Mouse (Mus musculus) heart, adult 2 months (tissue): ENCODE data around the gene Iqce. TPM values are rescaled to one million over a fixed set of nuclear protein-coding genes. Genes with fewer than 3 reads are reported as not detected.
"Not testable (repeated sequence)": the region's sequence is repeated elsewhere in the genome, so short reads cannot be mapped to it uniquely, and the experiment has no call there.

Experiments
- DNase-seq, 2 experiments: peaks; one replicate each; pipeline ENCODE4 v3.0.0; 2021
- H3K27ac ChIP-seq: fragments of 200-600 bp; 2 replicates; pipeline ENCODE4 v1.8.1; 2022
- H3K27me3 ChIP-seq: fragments of 200-500 bp; 2 replicates; pipeline ENCODE4 v1.6.1; 2012; ENCODE audit warnings: mild to moderate bottlenecking, low read length, inconsistent platforms, mixed read lengths; ENCODE audit not compliant: control insufficient read depth, insufficient read depth
- H3K36me3 ChIP-seq: fragments of 200-500 bp; 2 replicates; pipeline ENCODE4 v1.6.1; 2012; ENCODE audit warnings: low read length, inconsistent platforms; ENCODE audit not compliant: control insufficient read depth, insufficient read depth
- H3K4me1 ChIP-seq: fragments of 200-500 bp; 2 replicates; pipeline ENCODE4 v1.6.1; 2011; ENCODE audit warnings: low read length; ENCODE audit not compliant: control insufficient read depth, insufficient read depth
- H3K4me3 ChIP-seq: fragments of 200-600 bp; 2 replicates; pipeline ENCODE4 v1.8.1; 2022
- H3K79me2 ChIP-seq: fragments of 200-500 bp; replicated peaks from 2 replicates; pipeline ENCODE4 v1.6.1; 2012; ENCODE audit warnings: mild to moderate bottlenecking, inconsistent platforms, low read length, moderate library complexity, mixed read lengths; ENCODE audit not compliant: control insufficient read depth, insufficient read depth
- H3K9ac ChIP-seq: fragments of 200-500 bp; 2 replicates; pipeline ENCODE4 v1.6.1; 2012; ENCODE audit warnings: low read depth, mild to moderate bottlenecking, control low read depth, inconsistent platforms, low read length, mixed read lengths
- CTCF ChIP-seq: fragments of 200-600 bp; IDR thresholded peaks from 2 replicates; pipeline ENCODE4 v1.8.1; 2022; ENCODE audit warnings: antibody characterized with exemption, mild to moderate bottlenecking, moderate library complexity
- EP300 ChIP-seq: fragments of 200-500 bp; IDR thresholded peaks from 2 replicates; pipeline ENCODE4 v1.6.1; 2011; ENCODE audit warnings: low read depth, low read length, control low read depth; ENCODE audit not compliant: insufficient read depth
- POLR2A ChIP-seq: fragments of 200-500 bp; IDR thresholded peaks from 2 replicates; pipeline ENCODE4 v1.6.1; 2011; ENCODE audit warnings: mild to moderate bottlenecking, low read depth, low read length, control low read depth; ENCODE audit not compliant: insufficient read depth
- WGBS: fragments of 180-500 bp; shearing (Covaris S2); methylation state at CpG from one replicate; pipeline ENCODE4 v1.1.7; 2018; 5-methylcytosine and 5-hydroxymethylcytosine counted together
- intact Hi-C: fragments of 180-260 bp; cut with DNase I; formaldehyde crosslinking; loops from one replicate; pipeline ENCODE4 v1.15.1; 2025
- polyA plus RNA-seq: library from polyadenylated mRNA; depleted of rRNA; stranded (reverse); fragments of >200 nt; gene quantifications from 2 replicates; pipeline ENCODE4 v1.2.3, GENCODE M21; 2012
- total RNA-seq, 2 experiments: library from RNA; stranded (reverse); gene quantifications; 2 replicates each; pipeline ENCODE4 v1.2.3; 2021

Gene Iqce
- total and polyA plus RNA-seq, 3 experiments = 3.7 to 7.1 (median 5.8) TPM

DNA sequence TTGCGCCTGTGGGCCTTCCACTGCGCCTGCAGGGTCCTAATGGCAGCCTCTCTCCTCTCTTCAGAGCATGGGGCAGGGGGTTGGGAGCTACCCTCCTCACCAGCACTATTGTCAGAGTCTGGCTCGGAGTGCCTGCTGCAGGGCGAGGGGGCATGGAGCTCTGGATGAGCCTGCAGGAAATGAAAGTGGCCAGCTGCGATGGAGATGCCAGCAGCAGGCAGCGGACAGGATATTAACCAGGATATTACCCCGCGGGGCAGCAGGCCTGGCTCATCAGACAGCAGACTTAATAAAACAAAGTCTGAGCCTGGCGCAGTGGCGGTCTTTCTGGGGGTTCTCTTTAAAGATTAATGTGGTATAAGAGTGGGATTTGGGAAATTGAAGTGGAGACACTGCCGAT, 27.1 kb downstream of the Iqce start:
- intact Hi-C loops = no loop called here
- H3K9ac ChIP-seq = no peak overlapping the region
- no peaks in the 10 kb centered on the region for H3K4me1 ChIP-seq
- DNase-seq = no peak
- H3K27me3 ChIP-seq = no peaks in the 10 kb centered on the region
- no peak overlapping the region for H3K27ac ChIP-seq
- no peaks in the 10 kb centered on the region for H3K79me2 ChIP-seq
- TF ChIP-seq EP300 (no peak), POLR2A (no peak), CTCF (no peak)
- H3K4me3 ChIP-seq = no peak overlapping the region
- 78% methylated on average over 11 of the region's 11 CpGs for WGBS
- H3K36me3 ChIP-seq = no peaks in the 10 kb centered on the region

DNA sequence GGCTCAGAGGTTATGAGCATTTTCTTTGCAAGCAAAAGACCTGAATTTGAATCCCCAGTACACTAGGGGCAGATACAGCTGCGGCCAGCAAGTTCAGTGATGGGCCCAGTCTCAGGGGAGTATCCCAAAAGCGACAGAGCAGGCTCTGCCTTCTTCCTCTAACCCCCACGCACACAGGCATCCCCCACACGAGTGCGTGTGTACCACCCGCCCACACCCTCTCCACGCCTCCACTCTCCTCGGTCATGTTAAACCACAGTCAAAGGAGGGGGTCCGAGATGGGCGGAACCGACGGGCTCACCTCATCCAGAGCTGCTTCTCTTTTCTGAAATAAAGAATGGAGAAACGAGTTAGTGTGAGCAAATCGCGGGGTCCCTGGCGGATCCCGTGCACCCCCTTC, 28.1 kb downstream of the Iqce start:
- Histone ChIP-seq H3K4me1 (no peaks in the 10 kb centered on the region), H3K4me3 (no peak overlapping the region), H3K27ac (no peak overlapping the region), H3K27me3 (no peaks in the 10 kb centered on the region), H3K9ac (no peak overlapping the region), H3K79me2 (no peaks in the 10 kb centered on the region), H3K36me3 (no peaks in the 10 kb centered on the region)
- 80% methylated on average over 17 of the region's 17 CpGs for WGBS
- DNase-seq = no peak
- intact Hi-C loops = no loop called here
- TF ChIP-seq EP300 (no peak), POLR2A (no peak), CTCF (no peak)

DNA sequence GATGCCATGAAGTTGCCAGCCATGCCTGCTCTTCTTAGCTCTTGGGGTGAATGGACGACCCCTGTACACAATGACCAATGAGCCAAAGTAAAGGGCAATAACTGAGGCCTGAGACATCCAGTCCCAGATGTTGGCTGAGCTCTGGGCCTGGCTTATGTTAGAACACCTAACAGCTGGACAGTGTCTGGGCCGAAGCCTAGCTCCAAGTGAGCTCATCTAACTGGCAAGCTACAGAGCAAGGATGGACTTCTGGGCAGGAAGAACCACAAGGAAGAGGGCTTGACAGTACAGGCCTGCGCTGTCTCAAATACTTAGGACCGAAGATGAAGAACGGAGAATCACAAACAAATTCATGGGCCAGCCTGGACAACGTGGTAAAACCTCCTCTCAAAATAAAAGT, 29.6 kb downstream of the Iqce start:
- H3K36me3 ChIP-seq, H3K4me1 ChIP-seq, H3K27me3 ChIP-seq, H3K9ac ChIP-seq, H3K27ac ChIP-seq, H3K4me3 ChIP-seq, intact Hi-C loops, H3K79me2 ChIP-seq: not testable (repeated sequence)
- 83% methylated on average over 6 of the region's 6 CpGs for WGBS
- peak in 1 of 2 experiments; percentile 43 for DNase-seq

DNA sequence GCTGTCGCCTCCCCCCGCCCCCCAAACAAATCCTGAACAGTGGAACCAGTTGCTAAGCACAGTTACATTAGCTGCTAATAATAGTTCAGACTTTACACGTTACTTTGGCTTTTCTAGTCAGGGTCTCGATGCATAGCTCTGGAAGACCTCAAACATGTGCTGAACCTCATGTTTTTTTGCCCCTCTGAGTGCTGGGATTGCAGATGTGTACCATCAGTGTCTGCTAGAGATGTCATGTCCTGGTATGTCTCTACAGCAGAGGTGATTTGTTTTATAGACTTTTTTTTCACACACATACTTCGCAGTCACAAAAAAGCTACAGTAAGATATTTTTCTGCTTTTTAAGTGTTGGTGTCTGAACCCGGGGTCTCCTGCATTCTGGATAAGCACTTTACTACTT, 30.1 kb downstream of the Iqce start:
- Histone ChIP-seq H3K27me3 (no peaks in the 10 kb centered on the region), H3K36me3 (no peaks in the 10 kb centered on the region), H3K9ac (no peak overlapping the region), H3K4me3 (no peak overlapping the region), H3K4me1 (no peaks in the 10 kb centered on the region), H3K79me2 (no peaks in the 10 kb centered on the region), H3K27ac (no peak overlapping the region)
- WGBS = 90% methylated on average over 6 of the region's 6 CpGs
- intact Hi-C loops = no loop called here
- DNase-seq = no peak
- TF ChIP-seq EP300 (no peak), CTCF (no peak), POLR2A (no peak)

DNA sequence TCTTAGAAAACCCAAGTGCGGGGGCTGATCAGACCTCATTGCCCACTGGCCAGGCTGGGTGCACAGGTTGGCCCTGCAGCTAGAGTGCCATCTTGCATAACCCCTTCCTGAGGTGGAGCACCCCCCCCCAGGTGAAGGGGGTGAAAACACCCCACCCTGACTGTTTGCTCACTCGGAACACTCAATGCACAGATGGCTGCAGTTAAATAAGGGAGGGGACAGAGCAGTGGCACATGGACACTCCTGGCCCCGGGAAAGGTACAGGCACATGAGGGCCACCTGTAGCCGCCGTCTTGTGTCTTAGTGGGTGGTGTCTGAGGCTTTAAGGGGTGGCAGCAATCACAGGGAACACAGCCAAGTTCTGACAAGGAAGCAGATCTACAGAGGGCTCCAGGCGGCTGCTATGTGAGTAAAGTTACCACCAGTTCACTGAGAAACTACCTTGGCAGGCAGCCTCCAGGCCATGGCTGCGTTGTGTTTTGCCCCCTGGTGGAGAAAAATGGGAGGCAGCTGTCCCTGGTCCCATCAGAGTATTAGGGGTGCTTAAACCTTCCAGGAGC, 38.5 kb downstream of the Iqce start:
- Histone ChIP-seq H3K27me3 (no peaks in the 10 kb centered on the region), H3K4me1 (peaks cover 3% of the 10 kb centered on the region; the same call in 1 of the 2 replicates), H3K36me3 (no peaks in the 10 kb centered on the region), H3K79me2 (no peaks in the 10 kb centered on the region), H3K9ac (no peak overlapping the region), H3K27ac (no peak overlapping the region), H3K4me3 (no peak overlapping the region)
- DNase-seq = peak; percentile 69 to 70
- intact Hi-C loops = loop anchor here (2.0 kb wide), 1 partner anchor 123 kb away; no protein-coding TSS in a partner anchor
- TF ChIP-seq EP300 (peak; percentile 27; the same call in 1 of the 2 replicates), CTCF (peak; percentile 85), POLR2A (no peak)
- WGBS = 42% methylated on average over 7 of the region's 7 CpGs

DNA sequence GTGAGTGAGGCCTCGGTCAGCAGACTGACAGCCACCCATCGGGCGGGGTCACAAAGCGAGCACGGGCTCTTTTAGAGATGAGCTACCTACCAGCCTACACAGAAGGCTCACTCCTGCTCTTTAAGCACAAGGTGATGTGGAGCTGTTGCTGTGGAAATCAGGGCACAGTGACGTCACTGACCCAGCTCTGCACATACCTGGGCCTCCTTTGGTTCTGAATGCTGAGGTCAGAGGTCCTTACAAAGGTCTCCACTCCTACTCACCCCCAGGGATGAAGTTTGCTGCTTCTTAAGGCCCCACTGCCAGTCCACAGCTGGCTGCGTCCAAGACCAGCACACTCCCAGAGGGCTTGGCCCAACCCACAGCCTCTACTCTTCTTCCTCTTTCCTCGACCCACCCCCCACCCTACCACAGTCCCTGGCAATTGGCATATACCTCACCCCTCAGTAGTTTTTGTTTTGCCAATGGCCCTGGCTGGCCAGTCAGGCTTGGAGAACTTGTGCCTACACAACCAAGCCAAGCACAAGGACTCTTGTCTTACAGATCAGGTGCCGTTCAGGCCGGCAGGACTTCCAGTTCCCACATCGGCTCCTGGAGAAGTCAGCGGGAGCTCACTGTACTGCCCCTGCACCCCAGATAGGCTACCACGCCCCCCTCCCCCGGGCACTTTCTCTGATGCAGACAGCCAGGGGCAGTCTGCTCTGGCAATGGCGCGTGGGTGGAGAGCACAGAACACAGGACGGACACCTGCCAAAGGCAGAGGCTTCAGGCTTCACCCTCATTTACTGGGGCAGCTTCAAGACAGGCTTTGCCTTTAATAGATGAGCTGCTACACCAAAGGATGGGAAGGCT, 39.2 kb downstream of the Iqce start:
- Histone ChIP-seq H3K27me3 (no peaks in the 10 kb centered on the region), H3K36me3 (no peaks in the 10 kb centered on the region), H3K79me2 (no peaks in the 10 kb centered on the region), H3K4me1 (peaks cover 3% of the 10 kb centered on the region; the same call in 1 of the 2 replicates), H3K27ac (no peak overlapping the region), H3K9ac (no peak overlapping the region), H3K4me3 (no peak overlapping the region)
- TF ChIP-seq EP300 = no peak
- no peak for TF ChIP-seq POLR2A
- TF ChIP-seq CTCF = no peak
- intact Hi-C loops = no loop called here
- whole genome bisulfite sequencing = 68% methylated on average over 17 of the region's 17 CpGs
- DNase-seq = peak in 1 of 2 experiments; percentile 27
